Mouse (Mus musculus) CD4-positive, CD25-positive, alpha-beta regulatory T cell, adult 2 months (primary cell): Measurements from ENCODE around the gene Gm21958.

Experiments used
- DNase-seq: peaks from one replicate; pipeline ENCODE4 v3.0.0-alpha.2; 2012; ENCODE audit warnings: low read depth, low spot score

Gm21958 gene

GRCm38 (mm10) chr3:54714253-54714652, at the start of gene Gm21958:
Gm21958 (minus strand) TSS chr3:54714353.
- DNase-seq = no peak

DNA sequence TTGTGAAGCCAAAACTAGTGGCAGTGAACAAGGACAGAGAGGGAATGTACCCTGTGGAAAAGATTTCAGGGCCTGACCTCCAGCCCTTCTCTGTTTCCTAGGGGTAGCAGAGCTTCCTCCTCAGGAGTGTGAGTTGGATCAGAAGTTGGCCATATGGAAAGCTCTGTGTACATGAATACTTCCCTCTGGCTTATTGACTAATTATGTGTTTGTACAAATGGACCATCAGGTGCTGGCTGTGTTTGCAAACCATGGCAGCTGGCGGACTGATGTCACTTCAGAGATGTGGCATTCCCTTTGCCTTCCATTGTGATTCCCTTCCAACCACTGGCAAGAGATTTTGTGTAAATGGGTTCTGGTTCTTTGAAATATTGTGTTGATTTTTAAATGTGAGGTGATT, 47.1 kb upstream of the Gm21958 start:
- no peak for DNase-seq

GRCm38 (mm10) chr3:54760321-54761115, 46.4 kb upstream of the Gm21958 start:
- DNase-seq = no peak

- DNase-seq = no peak
Measured at GRCm38 (mm10) chr3:54759211-54759610, 45.1 kb upstream of the Gm21958 start.

- no peak for DNase-seq
Measured at GRCm38 (mm10) chr3:54757446-54757845, 43.3 kb upstream of the Gm21958 start.

- DNase-seq = no peak
Measured at GRCm38 (mm10) chr3:54756058-54756457, 41.9 kb upstream of the Gm21958 start.

- no peak for DNase-seq
Measured at GRCm38 (mm10) chr3:54755145-54756041, 41.2 kb upstream of the Gm21958 start, which contains the start of gene Smad9. Smad9 (plus strand) TSS chr3:54755582.

DNA sequence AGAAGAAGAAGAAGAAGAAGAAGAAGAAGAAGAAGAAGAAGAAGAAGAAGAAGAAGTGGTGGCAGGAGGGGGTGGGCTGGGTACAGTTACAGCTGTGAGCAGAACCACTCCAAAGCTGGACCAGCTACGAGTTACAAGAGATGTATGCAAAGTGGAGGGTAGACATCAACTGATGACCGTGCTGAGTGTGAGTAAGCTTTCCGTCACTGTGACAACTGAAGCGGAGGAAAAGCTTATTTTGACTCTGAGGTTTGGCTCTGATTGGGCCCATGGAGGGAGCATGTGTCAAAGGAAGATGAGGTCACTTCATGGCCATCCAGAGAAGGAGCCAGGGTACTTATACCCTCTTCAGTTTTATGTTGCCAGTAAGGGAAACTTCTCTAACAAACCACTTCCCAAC, 39.3 kb upstream of the Gm21958 start:
- DNase-seq = no peak

GRCm38 (mm10) chr3:54745799-54746198, 31.6 kb upstream of the Gm21958 start:
- peak; percentile 36 for DNase-seq

DNA sequence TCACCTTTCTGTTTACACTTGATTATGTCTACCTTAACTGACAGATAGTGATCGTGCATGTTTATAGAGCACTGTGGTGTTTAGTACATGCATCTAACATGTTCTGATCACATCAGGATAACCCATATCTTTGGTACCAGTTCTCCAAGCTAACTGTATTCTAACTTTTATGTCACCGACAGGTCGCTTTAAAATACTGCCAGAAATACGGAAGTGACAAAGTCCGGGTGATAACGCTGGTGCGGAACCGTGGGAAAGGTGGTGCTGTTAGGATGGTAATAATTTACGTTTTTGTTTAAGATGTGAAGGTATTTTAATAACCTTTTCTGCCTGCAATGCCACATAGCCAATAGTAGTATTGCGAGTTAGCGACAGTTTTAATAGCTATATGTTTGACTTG, 27.8 kb upstream of the Gm21958 start:
- DNase-seq = no peak

DNA sequence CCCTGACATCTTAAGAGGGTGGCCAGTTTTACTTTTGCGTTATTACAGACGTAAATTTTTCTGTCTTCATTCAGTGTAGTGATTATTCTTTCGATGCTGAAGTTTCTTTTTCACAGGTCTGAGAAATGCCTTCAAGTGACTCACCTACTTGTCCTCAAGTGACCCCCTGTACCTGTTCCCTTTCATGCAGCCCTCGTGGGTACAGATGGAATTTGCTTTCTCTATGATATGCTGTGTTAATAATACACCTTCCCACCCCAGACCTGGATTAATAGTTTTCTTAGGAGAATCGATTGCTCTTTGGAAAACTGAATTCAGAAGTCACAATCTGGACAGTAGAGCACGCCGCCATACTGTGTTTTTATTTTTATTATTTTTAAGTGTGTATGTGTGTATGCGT, 23.2 kb upstream of the Gm21958 start:
- DNase-seq = no peak

DNA sequence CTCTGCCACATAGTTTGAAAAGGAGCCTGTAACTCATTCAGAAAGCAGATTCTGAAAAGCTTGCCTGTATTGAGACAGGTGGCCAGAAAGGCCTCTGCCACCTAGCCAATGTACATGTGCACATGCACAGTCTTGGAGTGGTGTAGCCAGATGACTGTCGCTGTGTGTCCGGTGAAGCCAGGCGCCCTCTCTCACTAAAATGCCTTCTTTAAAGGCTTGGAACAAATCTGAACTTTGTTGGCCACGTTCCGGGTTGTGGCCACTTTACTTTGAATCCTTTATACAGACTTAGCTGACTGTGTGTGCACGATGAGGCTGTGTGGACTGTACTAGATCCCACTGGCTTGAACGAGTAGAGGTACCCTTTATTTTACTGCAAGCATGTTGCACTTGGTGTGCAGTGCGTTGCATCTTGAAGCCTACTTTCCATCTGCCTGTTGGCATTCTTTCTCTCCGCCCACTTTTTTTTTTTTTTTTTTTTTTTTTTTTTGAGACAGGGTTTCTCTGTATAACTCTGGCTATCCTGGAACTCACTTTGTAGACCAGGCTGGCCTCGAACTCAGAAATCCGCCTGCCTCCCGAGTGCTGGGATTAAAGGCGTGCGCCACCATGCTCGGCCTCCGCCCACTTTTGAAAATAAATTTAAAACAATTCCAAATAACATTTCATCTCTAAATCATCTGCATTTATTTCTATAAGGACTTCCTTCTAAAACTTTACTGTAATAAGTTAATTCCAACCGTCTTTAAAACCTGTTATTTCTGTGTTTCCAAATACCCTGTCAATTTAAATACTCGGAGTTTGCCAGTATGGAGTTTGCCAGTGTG, 22.2 kb upstream of the Gm21958 start:
- DNase-seq = peak; percentile 20

DNA sequence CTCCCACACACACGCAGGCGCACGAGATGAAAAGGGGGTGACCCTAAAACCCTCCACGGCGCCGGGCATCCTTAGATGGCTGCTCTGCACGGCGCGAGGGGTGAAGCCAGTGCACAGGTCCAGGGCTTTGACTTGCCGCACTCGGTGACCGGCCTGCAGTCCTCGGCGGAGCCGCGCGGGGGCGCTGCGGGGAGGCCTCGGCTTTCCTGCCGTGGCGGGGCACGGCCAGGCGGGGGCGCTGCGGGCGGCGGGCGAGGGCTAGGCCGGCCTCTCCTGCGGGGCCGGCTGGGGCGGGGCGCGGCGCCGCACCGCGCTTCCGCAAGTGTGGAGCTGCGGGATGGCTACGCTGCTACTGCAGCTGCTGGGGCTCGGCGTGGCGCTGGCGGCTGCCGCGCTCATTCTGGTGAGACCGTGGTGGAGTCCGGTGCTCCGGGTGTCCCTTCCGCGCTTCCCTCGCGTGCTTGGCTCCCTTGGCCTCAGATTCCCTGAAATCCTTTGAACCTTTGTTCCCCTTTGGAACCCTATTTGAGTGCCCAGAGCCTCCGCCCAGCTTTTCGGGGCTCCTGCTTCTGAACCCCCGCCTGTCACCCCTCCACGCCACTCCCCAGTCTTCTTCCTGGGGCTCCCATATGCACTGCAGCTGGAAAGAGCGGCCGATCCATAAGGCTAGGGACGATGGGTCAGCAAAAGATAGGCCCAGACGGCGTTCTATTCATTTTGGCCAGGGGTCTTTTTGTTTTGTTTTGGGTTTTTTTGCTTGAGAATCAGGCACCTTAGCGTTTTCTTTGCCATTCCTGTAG, 21.3 kb upstream of the Gm21958 start, which contains the start of the genes Exosc8 and Alg5:
Exosc8 (minus strand) TSS at position 147 of the 800 bp plus-strand sequence.
Alg5 (plus strand) TSS at position 293 of the 800 bp plus-strand sequence.
- DNase-seq = peak; percentile 92

DNA sequence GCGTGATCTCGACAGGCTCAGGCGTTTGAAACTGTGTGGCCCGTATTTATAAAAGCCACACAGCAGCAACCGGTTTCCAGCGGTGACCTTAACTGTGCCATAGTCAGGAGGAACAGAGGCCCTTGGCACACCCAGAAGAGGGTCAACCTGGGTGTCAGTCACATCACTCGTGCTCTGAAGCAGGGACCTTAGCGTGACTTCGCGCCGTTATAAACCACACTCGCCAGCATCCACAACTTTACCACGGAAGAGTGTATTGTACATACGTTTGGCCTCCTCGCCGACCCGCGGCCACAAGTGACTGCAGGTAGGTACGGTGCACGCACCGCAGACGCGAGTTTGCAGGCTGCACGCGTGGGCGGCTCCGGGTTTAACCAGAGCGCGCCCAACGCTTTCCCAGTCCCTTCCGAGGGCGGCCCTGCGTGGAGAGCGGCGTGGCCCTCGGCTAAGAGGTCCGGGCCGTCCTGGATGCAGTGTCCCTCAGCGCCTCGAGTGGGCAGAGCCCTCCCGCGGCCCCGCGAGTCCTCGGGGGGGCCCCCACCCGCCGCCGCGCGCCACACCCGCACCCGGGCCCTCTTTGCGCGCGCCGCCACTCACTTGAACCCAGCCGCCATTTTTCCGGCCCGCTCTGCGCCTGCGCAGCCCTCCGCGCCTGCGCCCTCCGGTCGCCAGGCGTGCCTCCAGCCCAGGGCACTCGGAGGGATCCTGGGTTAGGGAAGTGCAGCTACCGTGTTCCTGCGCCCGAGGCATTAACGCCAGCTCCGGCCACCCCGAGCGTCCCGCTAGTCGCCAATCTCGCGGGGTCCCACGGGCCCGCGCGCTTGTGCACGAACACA, 20.5 kb upstream of the Gm21958 start:
- DNase-seq = peak; percentile 95

- DNase-seq = no peak
Measured at GRCm38 (mm10) chr3:54732371-54732770, 18.2 kb upstream of the Gm21958 start.

- no peak for DNase-seq
Measured at GRCm38 (mm10) chr3:54731626-54732150, 17.5 kb upstream of the Gm21958 start.

DNA sequence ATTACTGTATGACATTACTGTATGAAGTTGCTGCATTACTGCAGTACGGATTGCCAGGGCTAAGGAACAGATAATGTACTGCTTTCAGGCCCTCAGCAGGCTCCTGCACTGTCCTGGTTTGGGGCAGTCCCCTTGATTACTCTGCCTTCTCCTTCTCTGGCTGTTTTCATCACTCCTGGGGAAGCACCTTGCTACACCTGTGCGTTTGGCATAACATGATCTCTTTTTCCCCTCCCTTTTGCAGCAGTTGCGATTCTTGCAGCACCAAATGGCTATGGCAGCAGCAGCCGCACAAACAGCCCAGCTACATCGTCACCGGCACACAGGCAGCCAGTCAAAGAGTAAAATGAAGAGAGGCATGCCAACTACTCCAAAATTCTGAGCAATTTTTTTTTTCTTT, 13.9 kb upstream of the Gm21958 start:
- DNase-seq = peak; percentile 39

DNA sequence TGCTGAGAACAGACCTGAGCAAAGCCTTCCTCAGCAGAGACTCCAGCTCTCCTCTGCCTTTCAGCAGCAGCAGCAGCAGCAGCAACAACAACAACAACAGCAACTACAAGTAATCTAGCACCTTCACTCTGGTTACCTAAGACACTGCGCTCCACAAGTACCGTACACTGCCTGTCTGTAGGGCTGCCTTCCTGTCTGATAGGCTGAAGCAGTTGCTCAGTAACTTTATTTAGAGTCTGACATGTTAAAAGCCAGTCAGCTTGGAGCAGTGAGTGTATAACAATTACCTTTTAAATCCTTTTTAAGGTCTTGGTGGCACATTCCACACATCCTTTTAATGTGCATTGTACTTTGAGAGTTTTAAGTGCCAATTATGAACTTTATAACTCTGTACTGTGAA, 13.4 kb upstream of the Gm21958 start:
- DNase-seq = peak; percentile 30

DNA sequence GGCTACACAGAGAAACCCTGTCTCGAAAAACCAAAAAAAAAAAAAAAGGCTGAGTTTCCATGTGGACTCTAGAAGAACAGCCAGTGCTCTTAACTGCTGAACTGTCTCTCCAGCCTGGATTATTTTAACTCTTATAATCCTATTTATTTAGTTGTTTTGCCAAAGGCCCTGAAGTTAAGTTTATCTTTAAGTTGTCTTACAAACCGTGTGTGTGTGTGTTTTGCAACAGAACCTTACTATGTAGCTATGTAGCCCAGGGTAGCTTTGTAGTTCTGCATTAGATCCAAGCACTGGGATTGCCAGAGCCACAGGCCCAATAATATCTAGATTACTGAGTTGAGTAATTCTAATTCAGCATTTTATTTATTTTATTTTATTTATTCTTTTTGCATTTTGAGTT, 11.2 kb upstream of the Gm21958 start:
- no peak for DNase-seq
